Mouse (Mus musculus) liver, adult 2 months (tissue): ENCODE data around the gene Thsd7b. TPM values are rescaled to one million over a fixed set of nuclear protein-coding genes. Genes with fewer than 3 reads are reported as not detected.

Experiments
- DNase-seq: peaks from one replicate; pipeline ENCODE4 v3.0.0-alpha.2; 2011; ENCODE audit warnings: low read depth, low spot score; ENCODE audit errors: extremely low read depth
- H3K27ac ChIP-seq: fragments of 200-500 bp; replicated peaks from 2 replicates; pipeline ENCODE4 v1.5.1; 2012; ENCODE audit warnings: low read depth, mild to moderate bottlenecking, control low read depth, inconsistent platforms, low read length; ENCODE audit not compliant: insufficient read depth
- H3K27me3 ChIP-seq: fragments of 200-500 bp; 2 replicates; pipeline ENCODE4 v1.6.1; 2012; ENCODE audit warnings: mild to moderate bottlenecking, moderate library complexity, low read length, inconsistent platforms; ENCODE audit not compliant: control insufficient read depth, insufficient read depth
- H3K36me3 ChIP-seq: fragments of 200-500 bp; 2 replicates; pipeline ENCODE4 v1.6.1; 2012; ENCODE audit warnings: low read length, inconsistent platforms; ENCODE audit not compliant: control insufficient read depth, insufficient read depth
- H3K4me1 ChIP-seq: fragments of 200-500 bp; 2 replicates; pipeline ENCODE4 v1.6.1; 2011; ENCODE audit warnings: low read length; ENCODE audit not compliant: control insufficient read depth, insufficient read depth
- H3K4me3 ChIP-seq: fragments of 200-500 bp; 2 replicates; pipeline ENCODE4 v1.5.1; 2011; ENCODE audit warnings: low read depth, mild to moderate bottlenecking, control low read depth, low read length, moderate library complexity; ENCODE audit not compliant: insufficient read depth
- H3K79me2 ChIP-seq: fragments of 200-500 bp; 2 replicates; pipeline ENCODE4 v1.6.1; 2012; ENCODE audit warnings: inconsistent platforms, mild to moderate bottlenecking, low read length, moderate library complexity; ENCODE audit not compliant: control insufficient read depth, insufficient read depth
- H3K9ac ChIP-seq: fragments of 200-500 bp; 2 replicates; pipeline ENCODE4 v1.6.1; 2012; ENCODE audit warnings: low read depth, mild to moderate bottlenecking, control low read depth, inconsistent platforms, low read length
- CTCF ChIP-seq: fragments of 200-500 bp; IDR thresholded peaks from 2 replicates; pipeline ENCODE4 v1.5.1; 2011; ENCODE audit warnings: low read depth, low read length, control low read depth
- POLR2A ChIP-seq: fragments of 200-500 bp; IDR thresholded peaks from 2 replicates; pipeline ENCODE4 v1.6.1; 2011; ENCODE audit warnings: low read length, control low read depth; ENCODE audit not compliant: insufficient read depth; ENCODE audit errors: extremely low read depth
- WGBS: fragments of 180-500 bp; shearing (Covaris S2); methylation state at CpG from one replicate; pipeline ENCODE4 v1.1.7; 2018; 5-methylcytosine and 5-hydroxymethylcytosine counted together
- polyA plus RNA-seq: library from polyadenylated mRNA; depleted of rRNA; stranded (reverse); fragments of >200 nt; gene quantifications from 2 replicates; pipeline ENCODE4 v1.2.3, GENCODE M21; 2012
- total RNA-seq: library from RNA; depleted of rRNA; stranded (reverse); fragments of >200 nt; gene quantifications from 2 replicates; pipeline ENCODE4 v1.2.3, GENCODE M21; 2014

Thsd7b gene
- total and polyA plus RNA-seq, 2 experiments, result not detected

DNA sequence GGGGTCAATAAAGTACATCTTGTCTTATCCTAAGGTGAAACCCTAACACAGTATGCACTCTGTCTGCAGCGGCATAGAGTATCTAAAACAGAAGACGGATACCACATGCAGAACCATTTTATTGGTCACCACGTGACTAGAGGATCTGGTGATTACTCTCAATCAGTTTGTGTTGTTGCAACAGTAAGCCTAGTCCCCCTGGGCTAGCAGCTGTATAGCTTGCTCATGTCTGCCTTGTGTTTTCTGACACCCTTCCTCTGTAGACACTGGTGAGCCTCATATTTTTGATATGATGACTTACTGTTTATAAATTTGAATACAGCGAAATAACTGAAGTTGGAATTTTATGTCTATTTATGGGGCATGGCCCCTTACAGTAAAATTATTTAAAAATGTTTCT, 306.9 kb downstream of the Thsd7b start:
- Histone ChIP-seq H3K4me1 (no peaks in the 10 kb centered on the region), H3K36me3 (no peaks in the 10 kb centered on the region), H3K4me3 (no peak overlapping the region), H3K79me2 (no peaks in the 10 kb centered on the region), H3K9ac (no peak overlapping the region), H3K27me3 (no peaks in the 10 kb centered on the region), H3K27ac (no peak overlapping the region)
- DNase-seq, result no peak
- no peak for TF ChIP-seq POLR2A
- 83% methylated on average over 4 of the region's 4 CpGs for WGBS

GRCm38 (mm10) chr1:129586635-129587034, 313.5 kb downstream of the Thsd7b start:
- Histone ChIP-seq H3K27ac (no peak overlapping the region), H3K27me3 (no peaks in the 10 kb centered on the region), H3K4me3 (no peak overlapping the region), H3K4me1 (no peaks in the 10 kb centered on the region), H3K36me3 (no peaks in the 10 kb centered on the region), H3K79me2 (no peaks in the 10 kb centered on the region), H3K9ac (no peak overlapping the region)
- WGBS, result 57% methylated on average over 6 of the region's 6 CpGs
- TF ChIP-seq POLR2A, result no peak
- no peak for TF ChIP-seq CTCF
- no peak for DNase-seq

- no peaks in the 10 kb centered on the region for H3K79me2 ChIP-seq
- H3K9ac ChIP-seq, result no peak overlapping the region
- no peak overlapping the region for H3K4me3 ChIP-seq
- H3K27ac ChIP-seq, result no peak overlapping the region
- H3K27me3 ChIP-seq, result no peaks in the 10 kb centered on the region
- WGBS, result 77% methylated on average over 3 of the region's 3 CpGs
- H3K36me3 ChIP-seq, result no peaks in the 10 kb centered on the region
- H3K4me1 ChIP-seq, result no peaks in the 10 kb centered on the region
- DNase-seq, result no peak
- no peak for TF ChIP-seq POLR2A
- no peak for TF ChIP-seq CTCF
These were observed 316.4 kb downstream of the Thsd7b start for GRCm38 (mm10) chr1:129589366-129590002.

DNA sequence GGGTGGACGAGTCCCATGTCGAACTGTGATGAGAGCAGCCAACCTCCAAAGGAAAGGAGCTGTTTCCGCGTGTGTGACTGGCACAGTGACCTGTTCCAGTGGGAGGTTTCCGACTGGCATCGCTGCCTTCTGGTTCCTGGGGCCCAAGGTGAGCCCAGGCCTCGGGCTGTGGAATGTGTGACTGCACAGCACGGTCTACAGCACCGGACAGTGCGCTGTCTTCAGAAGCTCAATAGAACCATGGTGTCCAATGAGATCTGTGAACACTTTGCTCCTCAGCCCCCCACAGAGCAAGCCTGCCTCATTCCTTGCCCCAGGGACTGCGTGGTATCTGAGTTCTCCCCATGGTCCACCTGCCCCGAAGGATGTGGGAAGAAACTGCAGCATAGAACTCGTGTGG, 322.3 kb downstream of the Thsd7b start:
- no peak overlapping the region for H3K4me3 ChIP-seq
- H3K36me3 ChIP-seq, result no peaks in the 10 kb centered on the region
- 0 out of 2 replicates have a peak, but pooled peaks cover 2% of the 10 kb centered on the region for H3K27me3 ChIP-seq
- H3K4me1 ChIP-seq, result no peaks in the 10 kb centered on the region
- TF ChIP-seq CTCF, result no peak
- no peak for TF ChIP-seq POLR2A
- 78% methylated on average over 13 of the region's 13 CpGs for WGBS
- no peaks in the 10 kb centered on the region for H3K79me2 ChIP-seq
- no peak overlapping the region for H3K27ac ChIP-seq
- no peak overlapping the region for H3K9ac ChIP-seq
- no peak for DNase-seq

DNA sequence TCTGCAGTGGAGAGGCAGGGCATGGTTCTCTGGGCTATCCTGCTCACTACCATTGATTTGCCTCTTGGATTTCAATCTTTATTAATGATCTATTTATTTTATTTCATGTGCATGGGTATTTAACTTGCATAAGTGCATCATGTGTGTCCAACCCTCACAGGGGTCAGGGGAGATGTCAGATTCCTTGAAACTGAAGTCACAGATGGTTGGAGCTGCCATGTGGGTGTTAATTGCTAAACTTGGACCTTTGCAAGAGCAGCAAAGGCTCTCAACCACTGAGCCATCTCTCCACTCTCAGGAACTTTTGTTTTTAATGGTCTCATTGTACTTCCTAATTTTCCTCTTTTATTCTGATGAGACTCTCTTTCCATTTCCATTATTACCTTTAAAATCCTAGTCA, 327.8 kb downstream of the Thsd7b start:
- no peaks in the 10 kb centered on the region for H3K79me2 ChIP-seq
- TF ChIP-seq CTCF, result no peak
- no peak for TF ChIP-seq POLR2A
- no peak for DNase-seq
- no peaks in the 10 kb centered on the region for H3K36me3 ChIP-seq
- no peaks in the 10 kb centered on the region for H3K4me1 ChIP-seq
- H3K27me3 ChIP-seq, result no peaks in the 10 kb centered on the region
- H3K27ac ChIP-seq, result no peak overlapping the region
- no peak overlapping the region for H3K9ac ChIP-seq
- H3K4me3 ChIP-seq, result no peak overlapping the region

DNA sequence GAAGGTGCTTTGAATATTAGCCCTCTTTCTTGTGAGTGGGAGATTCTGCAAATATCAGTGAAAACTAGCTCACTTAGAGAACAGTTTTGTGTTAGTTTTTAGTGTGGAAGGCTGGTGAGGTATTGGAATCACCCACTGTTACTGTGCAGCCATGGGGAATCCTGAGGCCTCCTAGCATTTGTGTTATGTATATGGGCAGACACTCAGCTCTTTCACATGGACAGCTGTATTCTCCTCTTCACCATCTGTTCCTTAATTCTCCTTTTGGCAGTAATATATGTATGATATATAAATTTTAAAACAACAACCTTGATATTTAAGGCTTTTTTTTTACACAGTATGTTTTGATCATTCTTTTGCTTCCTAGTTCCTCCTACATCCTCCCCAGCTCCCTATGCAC, 329.2 kb downstream of the Thsd7b start:
- H3K79me2 ChIP-seq, result no peaks in the 10 kb centered on the region
- no peaks in the 10 kb centered on the region for H3K4me1 ChIP-seq
- H3K27ac ChIP-seq, result no peak overlapping the region
- no peak overlapping the region for H3K9ac ChIP-seq
- no peak overlapping the region for H3K4me3 ChIP-seq
- TF ChIP-seq POLR2A, result no peak
- no peak for TF ChIP-seq CTCF
- no peaks in the 10 kb centered on the region for H3K36me3 ChIP-seq
- H3K27me3 ChIP-seq, result no peaks in the 10 kb centered on the region
- no peak for DNase-seq
